Mouse (Mus musculus): Measurements from ENCODE around the gene Arl13b.

DNA sequence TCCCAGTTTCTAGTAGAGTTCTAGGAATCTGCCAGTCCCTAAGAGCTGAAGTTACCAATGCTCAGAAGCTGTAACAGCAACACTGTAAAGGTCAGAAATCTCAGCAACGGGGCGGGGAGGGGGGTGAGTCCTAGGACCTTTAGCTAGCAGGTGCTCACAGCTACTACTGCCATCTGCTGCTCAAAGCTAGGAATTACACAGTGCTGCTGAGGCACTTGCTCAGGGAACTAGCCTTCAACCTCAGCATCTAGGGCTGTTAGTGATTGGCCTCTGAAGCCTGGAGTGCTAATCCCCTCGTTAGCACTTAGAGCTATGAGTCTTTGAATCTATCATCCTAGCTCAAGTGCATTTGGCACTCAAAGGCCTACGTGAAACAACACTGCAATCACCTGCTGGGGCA lies 14.4 kb downstream of the Arl13b start:
- no peak for TF ChIP-seq TAL1 (IDR thresholded peaks at IDR 0.05; ENCODE audit: low read length)
- no peak for TF ChIP-seq GATA1 (IDR thresholded peaks at IDR 0.05; ENCODE audit: low read length)
